Mouse (Mus musculus): ENCODE results near the gene Pappa2. TPM values are rescaled to one million over a fixed set of nuclear protein-coding genes. Genes with fewer than 3 reads are reported as not detected.
A peak's percentile ranks its signal among the peaks of the same experiment; 100 is the strongest.

The Pappa2 gene
- total RNA-seq, 1 experiment from 2014 or later, result not detected

GRCm38 (mm10) chr1:158811887-158812286, 168.4 kb downstream of the Pappa2 start:
- ATAC-seq (ENCODE audit: extremely low read depth, insufficient number of reproducible peaks, low FRiP score, poor library complexity, severe bottlenecking), result no peak

GRCm38 (mm10) chr1:158775486-158775885, 204.8 kb downstream of the Pappa2 start:
- no peak for ATAC-seq (ENCODE audit: extremely low read depth, insufficient number of reproducible peaks, low FRiP score, poor library complexity, severe bottlenecking)

- no peak for ATAC-seq (ENCODE audit: extremely low read depth, insufficient number of reproducible peaks, low FRiP score, poor library complexity, severe bottlenecking)
Measured at GRCm38 (mm10) chr1:158773102-158773501, 207.2 kb downstream of the Pappa2 start.

GRCm38 (mm10) chr1:158770756-158771155, 209.5 kb downstream of the Pappa2 start:
- no peak for ATAC-seq (ENCODE audit: extremely low read depth, insufficient number of reproducible peaks, low FRiP score, poor library complexity, severe bottlenecking)

GRCm38 (mm10) chr1:158770036-158770655, 210.1 kb downstream of the Pappa2 start:
- ATAC-seq (ENCODE audit: extremely low read depth, insufficient number of reproducible peaks, low FRiP score, poor library complexity, severe bottlenecking), result no peak

GRCm38 (mm10) chr1:158765842-158766241, 214.4 kb downstream of the Pappa2 start:
- ATAC-seq (ENCODE audit: extremely low read depth, insufficient number of reproducible peaks, low FRiP score, poor library complexity, severe bottlenecking), result no peak

GRCm38 (mm10) chr1:158764727-158765126, 215.6 kb downstream of the Pappa2 start:
- ATAC-seq (ENCODE audit: extremely low read depth, insufficient number of reproducible peaks, low FRiP score, poor library complexity, severe bottlenecking), result 0 out of 2 replicates have a peak, but pooled peaks have one; percentile 41

GRCm38 (mm10) chr1:158764211-158764610, 216.1 kb downstream of the Pappa2 start:
- no peak for ATAC-seq (ENCODE audit: extremely low read depth, insufficient number of reproducible peaks, low FRiP score, poor library complexity, severe bottlenecking)

- no peak for ATAC-seq (ENCODE audit: extremely low read depth, insufficient number of reproducible peaks, low FRiP score, poor library complexity, severe bottlenecking)
Measured at GRCm38 (mm10) chr1:158748356-158749096, 231.8 kb downstream of the Pappa2 start.

- no peak for ATAC-seq (ENCODE audit: extremely low read depth, insufficient number of reproducible peaks, low FRiP score, poor library complexity, severe bottlenecking)
Measured at GRCm38 (mm10) chr1:158741449-158741848, 238.8 kb downstream of the Pappa2 start.

GRCm38 (mm10) chr1:158740949-158741348, 239.3 kb downstream of the Pappa2 start:
- ATAC-seq (ENCODE audit: extremely low read depth, insufficient number of reproducible peaks, low FRiP score, poor library complexity, severe bottlenecking), result no peak

- ATAC-seq (ENCODE audit: extremely low read depth, insufficient number of reproducible peaks, low FRiP score, poor library complexity, severe bottlenecking), result no peak
Measured at GRCm38 (mm10) chr1:158740161-158740766, 240.0 kb downstream of the Pappa2 start.

- no peak for ATAC-seq (ENCODE audit: extremely low read depth, insufficient number of reproducible peaks, low FRiP score, poor library complexity, severe bottlenecking)
Measured at GRCm38 (mm10) chr1:158739132-158739919, 241.0 kb downstream of the Pappa2 start.

GRCm38 (mm10) chr1:158732868-158733496, 247.3 kb downstream of the Pappa2 start:
- no peak for ATAC-seq (ENCODE audit: extremely low read depth, insufficient number of reproducible peaks, low FRiP score, poor library complexity, severe bottlenecking)

GRCm38 (mm10) chr1:158713301-158714095, 266.8 kb downstream of the Pappa2 start:
- no peak for ATAC-seq (ENCODE audit: extremely low read depth, insufficient number of reproducible peaks, low FRiP score, poor library complexity, severe bottlenecking)

GRCm38 (mm10) chr1:158701336-158701735, 279.0 kb downstream of the Pappa2 start:
- ATAC-seq (ENCODE audit: extremely low read depth, insufficient number of reproducible peaks, low FRiP score, poor library complexity, severe bottlenecking), result no peak

GRCm38 (mm10) chr1:158700147-158700546, 280.1 kb downstream of the Pappa2 start:
- no peak for ATAC-seq (ENCODE audit: extremely low read depth, insufficient number of reproducible peaks, low FRiP score, poor library complexity, severe bottlenecking)

GRCm38 (mm10) chr1:158699276-158699675, 281.0 kb downstream of the Pappa2 start:
- ATAC-seq (ENCODE audit: extremely low read depth, insufficient number of reproducible peaks, low FRiP score, poor library complexity, severe bottlenecking), result no peak

Measured in neutrophil, adult 5-6 weeks (primary cell).